Mouse (Mus musculus) limb, embryonic 14.5 days (tissue): ENCODE measurements around the gene Ucn2. TPM values are rescaled to one million over a fixed set of nuclear protein-coding genes. Genes with fewer than 3 reads are reported as not detected.

ENCODE experiments used
- ATAC-seq: fragments of 200-750 bp; cut with Nextera tagmentation; 2 replicates; pipeline ENCODE4 v1.8.0; 2017; ENCODE audit warnings: low read depth, moderate number of reproducible peaks, moderate TSS enrichment; ENCODE audit not compliant: low FRiP score
- DNase-seq: peaks from one replicate; pipeline ENCODE4 v3.0.0-alpha.2; 2015; ENCODE audit warnings: low spot score
- H3K27ac ChIP-seq: fragments of 300-500 bp; sonication (generic); replicated peaks from 2 replicates; pipeline ENCODE4 v1.5.1; 2014; ENCODE audit warnings: low read depth, mild to moderate bottlenecking, low read length, moderate library complexity, mixed read lengths
- H3K27me3 ChIP-seq: fragments of 300-500 bp; sonication (generic); 2 replicates; pipeline ENCODE4 v1.6.1; 2014; ENCODE audit warnings: low read length, mixed read lengths; ENCODE audit not compliant: control insufficient read depth, insufficient read depth
- H3K36me3 ChIP-seq: fragments of 300-500 bp; sonication (generic); 2 replicates; pipeline ENCODE4 v1.6.1; 2014; ENCODE audit warnings: mild to moderate bottlenecking, low read length, moderate library complexity, mixed read lengths; ENCODE audit not compliant: control insufficient read depth, insufficient read depth
- H3K4me1 ChIP-seq: fragments of 300-500 bp; sonication (generic); 2 replicates; pipeline ENCODE4 v1.6.1; 2014; ENCODE audit warnings: antibody characterized with exemption, low read length, mixed read lengths; ENCODE audit not compliant: control insufficient read depth, insufficient read depth
- H3K4me2 ChIP-seq: fragments of 300-500 bp; sonication (generic); replicated peaks from 2 replicates; pipeline ENCODE4 v1.6.1; 2014; ENCODE audit warnings: low read depth, mild to moderate bottlenecking, low read length, moderate library complexity; ENCODE audit not compliant: severe bottlenecking
- H3K4me3 ChIP-seq: fragments of 300-500 bp; sonication (generic); replicated peaks from 2 replicates; pipeline ENCODE4 v1.5.1; 2014; ENCODE audit warnings: low read length
- H3K9ac ChIP-seq: fragments of 300-500 bp; sonication (generic); 2 replicates; pipeline ENCODE4 v1.6.1; 2014; ENCODE audit warnings: mild to moderate bottlenecking, low read depth, low read length, moderate library complexity; ENCODE audit not compliant: severe bottlenecking
- H3K9me3 ChIP-seq: fragments of 300-500 bp; sonication (generic); 2 replicates; pipeline ENCODE4 v1.6.1; 2016; ENCODE audit warnings: low read length; ENCODE audit not compliant: control insufficient read depth
- POLR2A ChIP-seq: fragments of 200-500 bp; IDR thresholded peaks from 2 replicates; pipeline ENCODE4 v1.8.0; 2012; ENCODE audit warnings: inconsistent platforms, mild to moderate bottlenecking, moderate library complexity, borderline replicate concordance; ENCODE audit not compliant: insufficient read depth, insufficient read length; ENCODE audit errors: extremely low read depth
- WGBS: fragments of 180-500 bp; shearing (Covaris S2); extraction: QIAGEN DNeasy Blood & Tissue Kit; methylation state at CpG from one replicate; pipeline ENCODE4 v1.1.7; 2014; 5-methylcytosine and 5-hydroxymethylcytosine counted together
- polyA plus RNA-seq, 2 experiments: library from polyadenylated mRNA; depleted of rRNA in 1 of 2; stranded (reverse) in 1 of 2; unstranded in 1 of 2; fragments of >200 nt; fragmentation: Nextera tagmentation in 1 of 2; extraction: Ambion mirVana in 1 of 2; gene quantifications; 2 replicates each; pipeline versions ENCODE4 v1.2.1 to v1.2.3; 2012 to 2014

The Ucn2 gene
- polyA plus RNA-seq, 2 experiments = 1.0 to 6.2 TPM

DNA sequence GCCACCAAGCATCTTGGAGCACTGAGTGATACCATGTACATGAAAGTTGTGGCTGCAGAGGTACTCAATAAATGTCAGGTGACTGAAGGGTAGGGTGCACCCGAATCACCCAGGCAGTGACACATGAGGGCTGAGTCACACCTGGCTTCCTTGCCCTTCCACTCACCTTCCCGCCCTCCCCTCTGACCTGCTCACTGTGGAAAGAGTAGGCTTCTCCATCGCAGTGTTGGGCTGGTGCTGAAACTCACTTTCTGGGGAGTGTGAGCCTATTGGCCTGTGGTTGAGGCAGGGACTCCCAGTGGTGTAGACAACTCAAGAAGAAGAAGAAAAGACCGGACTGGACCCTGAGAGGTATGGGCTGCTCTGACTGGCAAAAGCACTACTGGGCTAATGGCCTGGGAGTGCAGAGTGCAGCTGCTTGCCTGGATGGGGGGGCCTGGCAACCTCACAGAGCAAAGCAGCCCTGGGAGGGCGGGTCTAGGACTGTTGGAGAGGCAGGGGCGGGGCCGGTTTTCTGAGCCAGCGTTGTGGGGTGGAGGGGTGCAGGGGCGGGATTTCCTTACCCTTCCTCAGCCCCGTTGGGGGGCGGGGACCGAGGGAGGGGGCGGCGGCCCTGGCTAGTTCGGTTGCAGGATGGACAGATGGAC is 2.0 kb downstream of the Ucn2 start:
- no peak for TF ChIP-seq POLR2A
- Histone ChIP-seq H3K36me3 (no peaks in the 10 kb centered on the region), H3K9me3 (no peaks in the 10 kb centered on the region), H3K27me3 (no peaks in the 10 kb centered on the region), H3K4me1 (peaks cover 27% of the 10 kb centered on the region), H3K27ac (no peak overlapping the region), H3K4me3 (0 out of 2 replicates have a peak overlapping the region, but pooled peaks have one; percentile 10), H3K4me2 (peak overlapping the region; percentile 35), H3K9ac (no peak overlapping the region)
- WGBS = 28% methylated on average over 12 of the region's 15 CpGs
- no peak for ATAC-seq
- DNase-seq = peak; percentile 45

DNA sequence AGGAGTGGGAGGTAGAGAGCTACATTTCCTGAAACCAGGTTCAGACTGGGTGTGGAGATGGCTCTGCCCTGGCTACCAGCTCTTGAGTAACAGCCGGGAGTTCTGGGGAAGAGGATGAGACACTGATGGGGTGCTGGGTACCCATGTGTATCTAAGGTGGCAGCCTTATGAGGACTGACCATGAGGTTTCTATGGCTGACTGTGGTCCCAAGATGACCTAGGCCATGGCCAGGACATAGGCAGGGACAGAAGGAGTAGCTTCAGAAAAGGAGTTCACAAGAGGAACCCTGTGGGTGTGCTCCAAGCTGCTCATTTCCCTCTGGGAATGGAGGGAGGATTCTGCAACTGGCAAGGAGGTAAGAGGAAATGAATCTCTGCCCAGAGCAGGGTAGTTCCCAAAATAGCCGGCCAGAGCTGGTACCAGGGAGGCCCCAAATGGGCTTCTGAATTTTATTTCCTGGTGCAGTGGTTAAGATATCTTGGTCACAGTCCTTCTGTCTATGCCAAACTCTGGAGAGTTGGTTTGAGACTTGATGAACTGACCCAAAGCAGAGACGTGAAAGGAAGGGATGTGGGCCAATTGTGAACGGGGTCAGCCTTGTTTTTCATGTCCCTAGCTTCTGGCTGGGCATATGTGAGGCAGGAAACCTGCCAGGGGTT is 4.1 kb downstream of the Ucn2 start:
- WGBS = 67% methylated on average over 4 of the region's 4 CpGs
- no peak for TF ChIP-seq POLR2A
- no peak for ATAC-seq
- no peak for DNase-seq
- H3K27me3 ChIP-seq = no peaks in the 10 kb centered on the region
- H3K36me3 ChIP-seq = no peaks in the 10 kb centered on the region
- H3K9me3 ChIP-seq = no peaks in the 10 kb centered on the region
- H3K9ac ChIP-seq = no peak overlapping the region
- H3K4me3 ChIP-seq = no peak overlapping the region
- peaks cover 27% of the 10 kb centered on the region for H3K4me1 ChIP-seq
- H3K27ac ChIP-seq = 0 out of 2 replicates have a peak overlapping the region, but pooled peaks have one; percentile 83
- 0 out of 2 replicates have a peak overlapping the region, but pooled peaks have one; percentile 3 for H3K4me2 ChIP-seq

DNA sequence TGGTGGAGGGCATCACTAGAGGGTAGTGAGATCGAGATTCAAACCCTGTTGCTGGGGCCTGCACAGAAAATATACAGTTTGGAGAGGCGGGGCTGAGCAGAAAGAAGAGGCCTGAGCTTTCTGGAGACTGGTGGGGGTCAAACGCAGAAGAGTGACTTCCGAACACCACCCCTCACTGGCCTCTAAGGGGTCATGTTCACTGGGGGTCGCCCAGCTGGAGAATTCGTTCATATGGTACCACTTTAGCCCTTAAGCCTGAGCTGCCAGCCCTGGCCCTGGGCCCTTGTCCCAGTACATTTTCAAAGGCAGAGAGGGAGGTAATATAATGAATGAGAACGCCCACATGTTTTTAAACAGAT is 4.6 kb downstream of the Ucn2 start:
- H3K27ac ChIP-seq = peak overlapping the region; percentile 83; the same call in 1 of the 2 replicates
- H3K9ac ChIP-seq = no peak overlapping the region
- ATAC-seq (no peak), DNase-seq (peak; percentile 7)
- H3K9me3 ChIP-seq = no peaks in the 10 kb centered on the region
- TF ChIP-seq POLR2A = no peak
- H3K27me3 ChIP-seq = no peaks in the 10 kb centered on the region
- no peaks in the 10 kb centered on the region for H3K36me3 ChIP-seq
- peaks cover 27% of the 10 kb centered on the region for H3K4me1 ChIP-seq
- H3K4me2 ChIP-seq = no peak overlapping the region; the same call in 1 of the 2 replicates
- no peak overlapping the region for H3K4me3 ChIP-seq
- 24% methylated on average over 7 of the region's 7 CpGs for WGBS

DNA sequence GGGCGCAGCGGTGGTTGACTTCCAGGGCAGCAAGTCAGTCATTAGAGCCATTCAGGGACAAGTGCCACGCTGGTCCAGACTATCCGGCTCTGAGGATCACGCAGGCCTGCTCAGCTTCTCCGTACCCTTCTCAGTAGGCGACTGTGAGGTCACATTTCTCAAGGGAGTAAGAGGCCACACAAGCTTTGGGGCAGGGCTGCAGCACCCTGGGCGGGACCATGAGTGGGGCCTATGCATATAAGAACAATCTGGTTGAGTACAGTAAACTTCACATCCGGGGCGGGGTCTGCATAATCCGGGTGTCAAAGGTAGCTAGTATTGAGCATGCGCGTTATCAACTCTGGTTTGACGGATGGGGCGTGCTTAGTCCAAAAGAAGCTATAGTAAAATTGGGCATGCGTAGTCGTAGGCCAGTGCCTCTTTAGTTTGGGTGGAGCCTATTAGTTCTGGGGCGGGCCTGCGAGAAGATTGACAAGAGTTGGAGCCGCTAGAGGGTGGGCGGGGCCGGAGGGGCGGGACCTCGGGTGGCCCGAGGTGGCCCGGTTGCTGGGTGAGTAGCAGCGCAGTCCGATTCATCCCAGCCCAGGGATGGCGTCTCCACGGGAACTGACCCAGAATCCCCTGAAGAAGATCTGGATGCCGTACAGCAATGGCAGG is 5.7 kb downstream of the Ucn2 start, which contains the start of gene Pfkfb4:
TSS of gene Pfkfb4 (plus strand) at position 351 of the 657 bp plus-strand sequence.
- Histone ChIP-seq H3K27ac (peak within 1 kb of the TSS; percentile 83), H3K4me3 (peak within 1 kb of the TSS; percentile 64), H3K36me3 (no peaks in the 10 kb centered on the region), H3K4me1 (peaks cover 27% of the 10 kb centered on the region), H3K27me3 (no peaks in the 10 kb centered on the region), H3K9me3 (no peaks in the 10 kb centered on the region), H3K4me2 (peak within 1 kb of the TSS; percentile 90), H3K9ac (peak within 1 kb of the TSS; percentile 64)
- peak; percentile 61; the same call in 1 of the 2 replicates for TF ChIP-seq POLR2A
- ATAC-seq (peak; percentile 94), DNase-seq (peak; percentile 100)
- 2% methylated on average over 31 of the region's 31 CpGs for WGBS

DNA sequence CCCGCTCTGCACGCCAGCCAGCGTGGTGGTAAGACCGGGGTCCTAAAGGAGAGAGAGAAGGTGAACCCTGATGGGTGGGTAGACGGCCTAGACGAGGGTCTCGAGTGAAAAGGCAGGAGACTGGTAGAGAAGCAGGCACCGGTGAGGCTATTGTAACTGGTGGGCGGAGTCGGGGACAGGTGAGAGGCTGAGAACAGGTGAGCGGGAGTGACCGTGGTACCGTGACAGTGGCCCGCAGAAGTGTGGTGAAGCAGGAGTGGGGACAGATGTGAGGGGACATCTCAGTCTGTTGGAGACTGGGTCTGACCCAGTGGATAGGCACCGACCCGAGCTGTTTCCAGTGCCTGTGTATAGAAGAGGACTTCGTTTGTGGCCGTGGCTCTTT is 6.3 kb downstream of the Ucn2 start:
- Histone ChIP-seq H3K4me3 (peak overlapping the region; percentile 64), H3K4me2 (peak overlapping the region; percentile 90), H3K36me3 (no peaks in the 10 kb centered on the region), H3K9ac (peak overlapping the region; percentile 64), H3K4me1 (peaks cover 27% of the 10 kb centered on the region), H3K27me3 (no peaks in the 10 kb centered on the region), H3K27ac (no peak overlapping the region), H3K9me3 (no peaks in the 10 kb centered on the region)
- ATAC-seq = no peak; the same call in none of the 2 replicates
- DNase-seq = no peak
- WGBS = 9% methylated on average over 18 of the region's 18 CpGs
- TF ChIP-seq POLR2A = no peak
